Mouse (Mus musculus): ENCODE results near the gene Specc1.

- TF ChIP-seq CTCF (IDR thresholded peaks at IDR 0.05; ENCODE audit: low read depth, low read length) (no peak), POLR2A (IDR thresholded peaks at IDR 0.05; ENCODE audit: borderline replicate concordance, low read depth, low read length) (no peak)
Observed at GRCm38 (mm10) chr11:62086648-62087047, 130.1 kb downstream of the Specc1 start.
